Comparison of ENCODE assay signal across 27 mouse cellular contexts in genomic region chr6:112630291-112630690, GRCm38 (mm10).
"Had no signal": no experiment of that assay in that cellular context is flagged by ENCODE, and none has a peak within 500 bp of the region (broad histone marks: within the 10 kb centered on the region; RNA-seq: fewer than 3 reads in every experiment).

No protein-coding gene starts in this region.

- ATAC-seq: forebrain, embryonic 16.5 days; hindbrain, embryonic 16.5 days; inflammation-experienced regulatory T-cells, adult 6 months; intestine, embryonic 15.5 days; intestine, postnatal 0 days; liver, postnatal 0 days had no signal

- DNase-seq: gastrocnemius, adult 2 months; gastrocnemius, postnatal 10 days; gastrocnemius, postnatal 25 days; heart, adult 18-20 months; heart, postnatal 14 days; heart, postnatal 4 days; liver; liver, embryonic 13.5 days; liver, postnatal 0 days had no signal

- H3K4me3 ChIP-seq: gastrocnemius, adult 2 months; heart, embryonic 13.5 days; heart, embryonic 15.5 days; hindbrain, embryonic 10.5 days; hindbrain, embryonic 12.5 days; intestine, embryonic 15.5 days; layer of hippocampus, adult 2 months; left cerebral cortex, adult 2 months; limb, embryonic 10.5 days; limb, embryonic 12.5 days; liver, embryonic 13.5 days; liver, embryonic 15.5 days had no signal

- H3K27ac ChIP-seq: gastrocnemius, adult 2 months; heart, embryonic 13.5 days; heart, embryonic 15.5 days; hindbrain, embryonic 10.5 days; hindbrain, embryonic 12.5 days; hindbrain, embryonic 14.5 days; intestine, embryonic 15.5 days; kidney, postnatal 0 days; layer of hippocampus, adult 2 months; left cerebral cortex, adult 2 months; limb, embryonic 10.5 days; limb, embryonic 12.5 days; liver, embryonic 13.5 days; liver, embryonic 15.5 days had no signal

- H3K36me3 ChIP-seq: hindbrain, embryonic 12.5 days; intestine, embryonic 15.5 days had no signal

- H3K9ac ChIP-seq: heart, embryonic 13.5 days; heart, embryonic 15.5 days; hindbrain, embryonic 12.5 days; hindbrain, embryonic 14.5 days; intestine, embryonic 15.5 days; limb, embryonic 12.5 days; liver, embryonic 13.5 days; liver, embryonic 15.5 days; liver, postnatal 0 days had no signal

- H3K4me1 ChIP-seq: heart, embryonic 13.5 days; heart, embryonic 15.5 days; hindbrain, embryonic 10.5 days; hindbrain, embryonic 12.5 days; intestine, embryonic 15.5 days; limb, embryonic 10.5 days; limb, embryonic 12.5 days; liver, embryonic 13.5 days; liver, embryonic 15.5 days had no signal

- H3K4me2 ChIP-seq: heart, embryonic 11.5 days; heart, embryonic 13.5 days; heart, embryonic 15.5 days; hindbrain, embryonic 12.5 days; hindbrain, embryonic 14.5 days; intestine, embryonic 15.5 days; limb, embryonic 12.5 days; liver, embryonic 11.5 days; liver, embryonic 13.5 days; liver, embryonic 15.5 days had no signal

- H3K9me3 ChIP-seq: heart, embryonic 13.5 days; heart, embryonic 15.5 days; hindbrain, embryonic 10.5 days; hindbrain, embryonic 12.5 days; intestine, embryonic 15.5 days; limb, embryonic 10.5 days; limb, embryonic 12.5 days; liver, embryonic 13.5 days; liver, embryonic 15.5 days had no signal

- H3K27me3 ChIP-seq: heart, embryonic 13.5 days; heart, embryonic 15.5 days; hindbrain, embryonic 12.5 days; intestine, embryonic 15.5 days; limb, embryonic 12.5 days; liver, embryonic 13.5 days; liver, embryonic 15.5 days had no signal
